Mouse (Mus musculus): ENCODE data around the gene Cdh13.
"Not testable (repeated sequence)": the region's sequence is repeated elsewhere in the genome, so short reads cannot be mapped to it uniquely, and the experiment has no call there.

The Cdh13 gene

DNA sequence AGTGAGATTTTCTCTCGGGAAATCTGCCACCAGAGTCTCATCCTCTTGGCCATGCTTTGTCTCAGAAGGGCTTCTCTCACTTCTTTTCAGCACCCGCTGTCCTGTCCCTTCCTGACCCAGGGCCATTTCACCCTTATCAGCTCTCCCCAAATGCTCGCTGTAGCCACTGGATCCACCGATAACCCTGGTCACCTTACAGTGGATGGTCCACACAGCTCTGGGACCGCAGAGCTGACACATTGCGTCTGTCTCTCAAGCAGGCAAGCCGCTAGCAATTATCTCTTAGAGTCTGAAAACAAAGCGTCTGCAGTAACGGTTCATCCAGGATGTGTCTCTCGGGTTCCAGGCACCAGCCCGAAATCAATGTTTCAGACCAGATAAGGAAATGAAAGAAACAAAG is 429.6 kb downstream of the Cdh13 start:
- DNase-seq: peak; percentile 4 to 12

- DNase-seq: peak in 1 of 2 experiments; percentile 34
These were observed 430.1 kb downstream of the Cdh13 start for GRCm38 (mm10) chr8:118713596-118713995.

GRCm38 (mm10) chr8:118722896-118723295 is 439.4 kb downstream of the Cdh13 start:
- DNase-seq: no peak

GRCm38 (mm10) chr8:118725651-118726050 is 442.1 kb downstream of the Cdh13 start:
- no peak for DNase-seq

DNA sequence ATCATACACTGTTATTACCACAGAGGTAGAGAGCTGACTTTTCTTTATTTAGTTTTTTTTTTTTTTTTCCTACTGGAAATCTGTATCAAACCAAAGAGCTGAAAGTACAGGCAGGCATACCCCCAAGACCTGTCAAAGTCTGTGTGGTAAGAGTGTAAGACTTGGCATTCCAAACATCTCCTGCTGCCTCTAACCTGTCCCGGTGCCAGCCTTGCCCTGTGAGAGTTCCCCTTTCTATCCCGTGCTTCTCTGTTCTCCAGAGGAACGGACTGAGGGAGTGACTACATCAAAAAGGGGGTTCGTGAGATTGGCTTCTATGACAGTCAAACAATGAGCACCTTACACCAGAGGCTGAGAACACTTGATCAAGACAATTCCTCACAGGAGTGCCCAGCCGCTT is 458.2 kb downstream of the Cdh13 start:
- no peak for DNase-seq

GRCm38 (mm10) chr8:118744991-118745390 is 461.5 kb downstream of the Cdh13 start:
- DNase-seq: no peak

DNA sequence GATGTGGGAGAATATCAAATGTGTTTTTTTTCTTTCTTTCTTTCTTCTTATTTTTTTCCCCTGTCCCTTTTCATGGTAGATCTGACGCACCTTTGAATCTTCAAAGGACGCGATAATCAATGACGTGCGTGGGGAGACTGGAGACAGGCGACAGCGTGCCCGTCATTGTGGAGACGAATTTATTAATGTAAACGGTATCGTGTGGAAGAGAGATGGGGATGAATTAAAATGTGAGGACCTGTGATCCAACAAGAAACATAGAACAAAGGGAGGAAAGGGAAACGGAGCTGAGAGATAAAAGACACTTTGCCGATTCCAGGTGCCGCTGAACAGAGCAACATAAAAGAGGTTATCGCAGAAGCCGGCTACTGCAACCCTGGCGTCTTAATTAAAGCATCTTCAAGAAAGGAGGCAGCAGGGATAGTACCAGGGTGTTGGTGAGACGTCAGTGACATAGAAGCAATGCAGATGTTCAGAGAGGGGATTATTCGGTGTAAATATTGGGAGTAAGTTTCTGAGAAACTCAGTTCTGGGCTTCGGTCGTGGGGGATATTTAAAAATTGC is 464.6 kb downstream of the Cdh13 start:
- DNase-seq: no peak

DNA sequence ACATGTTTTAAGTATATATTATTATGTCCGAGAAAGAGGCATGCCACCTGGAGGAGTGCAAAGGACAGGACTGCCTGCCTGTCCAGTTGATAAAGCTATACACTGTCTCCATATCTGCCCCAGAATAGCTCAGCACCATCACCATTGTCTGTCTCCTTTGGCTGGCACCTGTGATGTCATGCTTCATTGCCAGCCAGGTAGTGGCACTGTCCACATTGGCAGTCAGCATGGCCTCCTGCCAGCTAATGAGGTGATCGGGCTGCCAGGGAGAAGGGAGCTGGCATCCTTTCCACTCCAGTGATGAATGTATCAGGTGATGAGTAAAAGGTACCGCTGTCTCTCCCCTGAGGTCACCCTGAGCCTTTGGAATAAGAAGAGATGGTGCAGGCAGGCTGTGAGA is 465.7 kb downstream of the Cdh13 start:
- DNase-seq: peak; percentile 1 to 2

- DNase-seq: no peak
These were observed 466.3 kb downstream of the Cdh13 start for GRCm38 (mm10) chr8:118749786-118750185.

GRCm38 (mm10) chr8:118753710-118754109 is 470.2 kb downstream of the Cdh13 start:
- DNase-seq: no peak

- DNase-seq: no peak
These were observed 470.6 kb downstream of the Cdh13 start for GRCm38 (mm10) chr8:118754119-118754518.

- DNase-seq: not testable (repeated sequence)
These were observed 494.0 kb downstream of the Cdh13 start for GRCm38 (mm10) chr8:118777507-118777906.

- no peak for DNase-seq
These were observed 494.8 kb downstream of the Cdh13 start for GRCm38 (mm10) chr8:118778374-118778773.

- DNase-seq: no peak
These were observed 502.1 kb downstream of the Cdh13 start for GRCm38 (mm10) chr8:118785646-118786045.

DNA sequence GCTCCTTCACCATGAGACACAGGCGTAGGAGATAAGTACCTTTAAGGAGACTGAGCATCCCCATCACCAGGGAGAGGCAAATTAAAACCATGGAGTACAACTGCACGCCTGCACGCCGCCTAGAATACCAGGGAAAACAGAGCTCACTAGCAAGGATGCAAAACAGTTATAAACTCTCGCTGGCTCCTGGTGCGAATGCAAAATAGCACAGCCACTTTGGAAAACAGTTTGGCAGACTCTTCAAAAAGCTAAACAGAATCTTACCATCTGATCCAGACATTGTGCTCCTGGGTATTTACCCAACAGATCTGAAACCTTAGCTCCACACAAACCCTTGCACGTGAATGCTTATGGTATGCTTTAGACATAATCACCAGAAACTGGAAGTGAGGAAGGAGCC is 506.1 kb downstream of the Cdh13 start:
- DNase-seq: no peak

DNA sequence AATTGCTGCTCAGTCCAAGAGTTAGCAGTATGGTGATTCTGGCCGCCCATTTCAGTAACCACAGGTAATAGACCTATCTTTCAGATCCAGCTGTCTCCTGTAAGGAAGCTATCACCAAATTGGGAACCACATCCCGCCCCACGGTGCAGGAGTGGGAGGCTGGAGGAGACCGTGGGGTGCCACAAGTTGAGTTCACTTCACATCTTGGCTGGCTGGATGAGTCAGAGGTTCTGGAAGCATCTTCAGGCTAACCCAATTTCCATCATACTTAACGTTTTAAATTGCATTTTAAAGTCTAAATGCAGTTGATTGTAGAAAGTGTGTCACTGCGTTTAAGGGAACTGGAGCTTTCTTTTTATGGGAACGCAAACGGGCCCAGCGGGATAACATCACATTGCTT is 511.4 kb downstream of the Cdh13 start:
- DNase-seq: no peak

DNA sequence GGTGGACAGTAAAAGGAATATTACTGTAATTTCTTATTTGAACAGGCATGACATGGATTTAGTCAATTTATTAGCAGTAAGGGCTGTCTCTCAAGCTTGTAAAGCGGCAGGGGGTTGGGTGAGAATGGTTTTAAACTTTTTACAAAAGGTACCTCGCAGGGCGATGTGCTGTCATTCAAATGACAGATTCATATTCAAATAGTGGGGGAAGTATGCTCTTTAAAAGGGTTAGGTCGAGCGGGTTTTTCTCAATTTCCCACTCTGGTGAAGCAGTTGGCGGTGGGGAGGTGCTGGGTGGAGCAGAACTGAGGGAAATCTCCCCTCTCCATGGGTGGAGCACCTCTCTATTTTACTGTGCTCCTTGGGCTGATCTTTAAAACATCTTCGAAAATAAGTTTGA is 513.0 kb downstream of the Cdh13 start:
- no peak for DNase-seq

GRCm38 (mm10) chr8:118797127-118797526 is 513.6 kb downstream of the Cdh13 start:
- no peak for DNase-seq

- DNase-seq: no peak
These were observed 519.6 kb downstream of the Cdh13 start for GRCm38 (mm10) chr8:118803168-118803567.

DNA sequence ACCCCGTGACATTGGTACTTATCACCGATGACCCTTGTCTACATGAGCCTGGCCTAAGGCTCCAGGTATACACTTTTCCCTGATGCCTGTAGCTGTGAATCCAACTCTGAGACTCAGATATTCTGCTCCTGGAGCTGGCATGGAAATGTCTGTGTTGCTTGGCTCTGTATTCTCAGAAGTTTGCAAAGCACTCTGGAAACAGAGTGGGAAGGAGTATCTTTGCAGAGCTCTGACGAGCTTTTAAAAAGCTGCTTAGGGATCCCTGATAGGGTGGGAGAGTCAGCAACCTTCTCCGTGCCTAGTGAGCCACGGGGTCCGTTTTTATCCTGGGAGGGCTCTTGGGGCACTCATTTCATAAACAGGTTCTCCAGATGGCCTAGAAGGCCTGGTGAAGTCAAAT is 526.1 kb downstream of the Cdh13 start:
- no peak for DNase-seq

DNA sequence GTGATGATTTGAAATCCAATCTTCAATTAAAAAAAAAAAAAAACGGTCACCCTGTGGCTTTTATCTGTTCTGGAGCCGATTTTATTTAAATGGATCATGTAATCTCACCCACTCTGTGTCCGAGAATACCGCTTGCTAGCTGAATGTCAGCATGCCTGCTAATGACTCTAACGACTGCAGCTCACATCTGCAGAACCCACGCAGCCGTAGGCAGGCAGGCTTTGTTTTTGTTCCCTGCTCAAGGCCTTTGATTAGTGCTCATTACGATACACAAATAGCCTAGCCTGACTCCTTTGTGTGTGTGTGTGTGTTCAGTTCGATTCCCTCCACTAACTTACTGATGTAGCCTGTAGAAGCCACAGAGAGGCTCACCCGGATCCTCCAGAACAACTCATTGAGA is 531.5 kb downstream of the Cdh13 start:
- no peak for DNase-seq

GRCm38 (mm10) chr8:118826761-118827160 is 543.2 kb downstream of the Cdh13 start:
- peak in 1 of 2 experiments; percentile 52 for DNase-seq

GRCm38 (mm10) chr8:118827726-118828125 is 544.2 kb downstream of the Cdh13 start:
- DNase-seq: peak; percentile 2 to 69

DNA sequence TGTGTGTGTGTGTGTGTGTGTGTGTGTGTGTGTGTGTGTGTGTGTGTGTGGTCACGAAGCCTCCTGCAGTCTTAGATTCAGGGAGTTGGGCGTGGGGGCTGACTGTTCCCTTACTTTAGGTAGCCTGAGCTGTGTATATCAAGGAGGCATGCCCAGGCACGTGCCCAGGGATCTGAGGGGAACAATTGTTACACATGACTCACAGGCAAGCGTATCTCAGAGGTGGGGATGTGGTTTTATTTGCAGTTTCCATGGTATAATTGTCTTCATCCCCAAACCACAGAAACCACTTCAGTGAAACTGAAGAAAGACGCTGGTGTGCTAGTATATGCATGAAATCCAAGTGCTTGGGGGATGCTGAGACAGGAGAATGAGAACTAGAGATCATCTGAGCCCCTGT is 546.8 kb downstream of the Cdh13 start:
- no peak for DNase-seq

DNA sequence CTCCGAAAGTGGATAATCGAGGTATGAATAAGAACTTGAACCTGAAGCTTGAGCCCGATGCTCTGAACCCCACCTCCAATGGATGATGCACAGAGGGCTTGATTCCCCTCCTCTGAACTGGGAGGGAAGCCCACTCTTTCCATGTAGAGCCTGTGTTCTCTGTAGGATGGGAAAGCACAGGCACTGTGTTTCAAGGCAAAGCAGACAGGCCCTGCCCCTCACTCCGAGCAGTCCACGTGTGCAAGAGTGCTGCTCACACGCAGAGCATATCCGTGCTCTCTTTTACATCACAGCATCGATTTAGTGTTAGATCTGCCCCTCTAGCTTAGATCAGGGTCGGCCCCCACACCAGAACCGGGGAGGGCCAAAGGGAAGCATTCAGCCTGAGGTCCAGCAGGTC is 547.5 kb downstream of the Cdh13 start:
- no peak for DNase-seq

DNA sequence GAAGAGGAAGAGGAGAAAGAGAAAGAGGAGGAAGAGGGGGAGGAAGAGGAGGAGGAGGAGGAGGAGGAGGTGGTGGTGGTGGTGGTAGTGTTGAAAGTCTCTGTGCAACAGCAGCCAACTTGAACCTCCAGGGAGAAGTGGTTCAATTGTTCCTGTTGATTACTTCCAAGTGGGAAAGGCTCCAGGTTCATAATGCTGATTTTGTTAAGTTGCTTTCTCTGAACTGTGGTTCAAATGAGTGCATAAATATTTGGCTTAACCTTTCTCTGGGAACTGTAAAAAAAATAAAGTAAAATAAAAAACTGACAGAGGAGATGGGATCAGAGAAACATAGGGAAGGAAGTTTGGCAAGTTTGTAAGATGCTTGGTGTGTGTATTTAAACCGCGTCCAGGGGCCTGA is 555.3 kb downstream of the Cdh13 start:
- DNase-seq: no peak

Data from kidney, adult 8-10 months (tissue).